Mouse (Mus musculus) testis, adult 2 months (tissue): Measurements from ENCODE around the gene Thumpd3.

Source experiments
- CTCF ChIP-seq: fragments of 200-500 bp; IDR thresholded peaks from 2 replicates; pipeline ENCODE4 v1.5.1; 2012; ENCODE audit warnings: low read depth, mild to moderate bottlenecking, inconsistent platforms, low read length, moderate library complexity; ENCODE audit not compliant: control insufficient read depth, insufficient read depth, insufficient replicate concordance
- POLR2A ChIP-seq: fragments of 200-500 bp; IDR thresholded peaks from 2 replicates; pipeline ENCODE4 v1.6.1; 2012; ENCODE audit warnings: low read depth, mild to moderate bottlenecking, inconsistent platforms, low read length, moderate library complexity; ENCODE audit not compliant: control insufficient read depth

GRCm38 (mm10) chr6:113029006-113029405 lies 17.0 kb upstream of the Thumpd3 start:
- TF ChIP-seq POLR2A (no peak), CTCF (no peak)
